Mouse (Mus musculus): ENCODE measurements at regions not wholly inside any gene's neighbourhood (a gene's known extent, or its start where the extent isn't known, plus 50 kb on each side); places are given as distances from the start of the nearest gene placed in this dataset.

GRCm38 (mm10) chr10:38609606-38610510, 211.7 kb downstream of the Rfpl4b start:
- H3K4me1 ChIP-seq (ENCODE audit: control insufficient read depth in 1 of 2, insufficient read depth in 2 of 2) = no peaks in the 10 kb centered on the region
- no peak for TF ChIP-seq ELF1 (IDR thresholded peaks at IDR 0.05; ENCODE audit: low read depth, low read length)
- no peak for TF ChIP-seq MXI1 (IDR thresholded peaks at IDR 0.05; ENCODE audit: low read depth, low read length)
- TF ChIP-seq BHLHE40 (IDR thresholded peaks at IDR 0.05; ENCODE audit: low read depth, low read length) = no peak
- no peak for TF ChIP-seq ZKSCAN1 (IDR thresholded peaks at IDR 0.05; ENCODE audit: borderline replicate concordance, low read depth, low read length)
- TF ChIP-seq MEF2A (IDR thresholded peaks at IDR 0.05; ENCODE audit: borderline replicate concordance, low read depth, low read length) = no peak
- TF ChIP-seq MAZ (IDR thresholded peaks at IDR 0.05; ENCODE audit: low read depth, low read length) = no peak
- TF ChIP-seq UBTF (IDR thresholded peaks at IDR 0.05; ENCODE audit: low read depth, low read length) = no peak
- TF ChIP-seq POLR2AphosphoS2 (IDR thresholded peaks at IDR 0.05; ENCODE audit: low read depth, low read length) = no peak
- no peaks in the 10 kb centered on the region for H3K79me2 ChIP-seq (replicated peaks; ENCODE audit: control insufficient read depth, extremely low read depth, insufficient read depth, poor library complexity, severe bottlenecking)
- H3K9me3 ChIP-seq (replicated peaks; ENCODE audit: low read length) = peaks cover 6% of the 10 kb centered on the region
- no peak overlapping the region for H3K9ac ChIP-seq (ENCODE audit: insufficient read depth, low read depth)
- H3K27ac ChIP-seq (ENCODE audit: insufficient read depth, low read depth) = no peak overlapping the region
- no peaks in the 10 kb centered on the region for H3K27me3 ChIP-seq (replicated peaks)
- H3K4me3 ChIP-seq (replicated peaks in 1 of 3; ENCODE audit: low read depth in 2 of 3, low read length in 2 of 3, poor library complexity in 1 of 3) = no peak overlapping the region
- DNase-seq (ENCODE audit: extremely low read depth) = no peak
- H3K4me2 ChIP-seq (ENCODE audit: insufficient read depth, low read depth, poor library complexity, severe bottlenecking) = no peak overlapping the region
- dilution Hi-C loops (cut with MboI; ENCODE audit: extremely low pct_ligation_motif_present, extremely low pct_unique_long_range_greater_than_20kb, low sequenced_read_pairs) (no loop called here), in situ Hi-C loops (cut with MboI; ENCODE audit: low pct_ligation_motif_present, low pct_unique_long_range_greater_than_20kb, low sequenced_read_pairs) (no loop called here)
- no peaks in the 10 kb centered on the region for H3K36me3 ChIP-seq (replicated peaks in 1 of 2; ENCODE audit: control insufficient read depth in 1 of 2, insufficient read depth in 1 of 2, low read length in 1 of 2)

GRCm38 (mm10) chr10:38586061-38586460, 235.5 kb downstream of the Rfpl4b start:
- no peak for DNase-seq (ENCODE audit: extremely low read depth)
- no peak for TF ChIP-seq SIN3A (IDR thresholded peaks at IDR 0.05; ENCODE audit: low read length)
- no peak for TF ChIP-seq USF1 (IDR thresholded peaks at IDR 0.05; ENCODE audit: low read depth, low read length)
- TF ChIP-seq BHLHE40 (IDR thresholded peaks at IDR 0.05; ENCODE audit: low read depth, low read length) = no peak
- TF ChIP-seq PAX5 (IDR thresholded peaks at IDR 0.05; ENCODE audit: low read length) = no peak
- TF ChIP-seq UBTF (IDR thresholded peaks at IDR 0.05; ENCODE audit: low read depth, low read length) = no peak
- no peak for TF ChIP-seq CTCF (conservative IDR thresholded peaks at IDR 0.05 in 1 of 2, IDR thresholded peaks at IDR 0.05 in 1 of 2; ENCODE audit: low read depth in 2 of 2, low read length in 2 of 2)
- no peak overlapping the region for H3K27ac ChIP-seq (ENCODE audit: insufficient read depth, low read depth)
- no peak overlapping the region for H3K4me2 ChIP-seq (ENCODE audit: insufficient read depth, low read depth, poor library complexity, severe bottlenecking)
- H3K27me3 ChIP-seq (replicated peaks) = no peaks in the 10 kb centered on the region
- H3K4me1 ChIP-seq (ENCODE audit: control insufficient read depth in 1 of 2, insufficient read depth in 2 of 2) = no peaks in the 10 kb centered on the region
- no peak overlapping the region for H3K9ac ChIP-seq (ENCODE audit: insufficient read depth, low read depth)
- no peak overlapping the region for H3K4me3 ChIP-seq (replicated peaks in 1 of 3; ENCODE audit: low read depth in 2 of 3, low read length in 2 of 3, poor library complexity in 1 of 3)
- no peaks in the 10 kb centered on the region for H3K36me3 ChIP-seq (replicated peaks in 1 of 2; ENCODE audit: control insufficient read depth in 1 of 2, insufficient read depth in 1 of 2, low read length in 1 of 2)
- H3K9me3 ChIP-seq (replicated peaks; ENCODE audit: low read length) = no peaks in the 10 kb centered on the region
- H3K79me2 ChIP-seq (replicated peaks; ENCODE audit: control insufficient read depth, extremely low read depth, insufficient read depth, poor library complexity, severe bottlenecking) = no peaks in the 10 kb centered on the region
- dilution Hi-C loops (cut with MboI; ENCODE audit: extremely low pct_ligation_motif_present, extremely low pct_unique_long_range_greater_than_20kb, low sequenced_read_pairs) = no loop called here
- in situ Hi-C loops (cut with MboI; ENCODE audit: low pct_ligation_motif_present, low pct_unique_long_range_greater_than_20kb, low sequenced_read_pairs) = no loop called here

GRCm38 (mm10) chr10:38575726-38576125, 245.9 kb downstream of the Rfpl4b start:
- Histone ChIP-seq H3K9ac (ENCODE audit: insufficient read depth, low read depth) (no peak overlapping the region), H3K36me3 (replicated peaks in 1 of 2; ENCODE audit: control insufficient read depth in 1 of 2, insufficient read depth in 1 of 2, low read length in 1 of 2) (no peaks in the 10 kb centered on the region), H3K27me3 (replicated peaks) (no peaks in the 10 kb centered on the region), H3K4me2 (ENCODE audit: insufficient read depth, low read depth, poor library complexity, severe bottlenecking) (no peak overlapping the region), H3K4me1 (ENCODE audit: control insufficient read depth in 1 of 2, insufficient read depth in 2 of 2) (no peaks in the 10 kb centered on the region), H3K79me2 (replicated peaks; ENCODE audit: control insufficient read depth, extremely low read depth, insufficient read depth, poor library complexity, severe bottlenecking) (no peaks in the 10 kb centered on the region), H3K9me3 (replicated peaks; ENCODE audit: low read length) (no peaks in the 10 kb centered on the region), H3K27ac (ENCODE audit: insufficient read depth, low read depth) (no peak overlapping the region), H3K4me3 (replicated peaks in 1 of 3; ENCODE audit: low read depth in 2 of 3, low read length in 2 of 3, poor library complexity in 1 of 3) (no peak overlapping the region)
- DNase-seq (ENCODE audit: extremely low read depth) = no peak
- in situ Hi-C loops (cut with MboI; ENCODE audit: low pct_ligation_motif_present, low pct_unique_long_range_greater_than_20kb, low sequenced_read_pairs) (no loop called here), dilution Hi-C loops (cut with MboI; ENCODE audit: extremely low pct_ligation_motif_present, extremely low pct_unique_long_range_greater_than_20kb, low sequenced_read_pairs) (no loop called here)
- TF ChIP-seq JUN (IDR thresholded peaks at IDR 0.05; ENCODE audit: insufficient read depth, low read depth, low read length) (no peak), SIN3A (IDR thresholded peaks at IDR 0.05; ENCODE audit: low read length) (no peak), MEF2A (IDR thresholded peaks at IDR 0.05; ENCODE audit: borderline replicate concordance, low read depth, low read length) (no peak), GABPA (IDR thresholded peaks at IDR 0.05; ENCODE audit: insufficient replicate concordance, low read depth, low read length) (no peak), ELF1 (IDR thresholded peaks at IDR 0.05; ENCODE audit: low read depth, low read length) (no peak)
